ENCODE assay signal across 8 mouse cellular contexts in the genomic region with DNA sequence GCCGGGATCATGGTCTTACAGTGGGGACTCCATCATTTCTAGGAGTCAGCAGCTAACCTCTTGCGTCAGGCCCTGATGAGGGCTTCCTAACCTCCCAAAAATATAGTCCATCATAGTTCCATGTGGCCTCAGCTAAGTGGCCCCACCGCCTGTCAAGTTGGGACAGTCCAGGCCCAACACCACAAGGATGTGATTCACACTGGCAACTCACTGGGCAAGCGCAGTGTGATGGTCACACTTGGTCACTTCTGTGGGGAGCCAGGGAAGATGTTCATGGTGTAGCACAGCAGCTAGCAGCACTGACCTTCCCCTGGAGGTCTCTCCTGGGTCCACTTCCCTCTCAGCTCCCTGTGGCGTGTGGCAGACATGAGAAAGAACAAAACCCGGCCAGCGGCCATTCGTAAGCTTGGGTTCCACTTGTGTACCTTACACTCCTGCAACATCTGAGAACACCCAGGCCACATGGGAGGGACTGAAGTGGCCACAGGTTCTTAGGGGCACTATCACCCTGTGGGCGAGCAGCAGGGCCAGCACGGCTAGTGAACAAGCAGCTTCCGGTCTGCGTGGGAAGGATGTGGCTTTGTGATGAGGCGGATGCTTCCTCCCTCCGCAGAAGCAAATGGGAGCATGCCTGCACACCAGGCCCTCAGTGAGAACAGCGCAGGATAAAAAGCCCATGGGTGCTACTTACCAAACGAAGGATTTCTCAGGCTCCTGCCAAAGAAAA. TPM values are rescaled to one million over a fixed set of nuclear protein-coding genes. Genes with fewer than 3 reads are reported as not detected.
DNase-seq lines count a peak whose midpoint lies in the region; ATAC-seq and TF ChIP-seq lines count a peak whose summit lies in the region.

No protein-coding gene starts in this region.

- no peaks in the 10 kb centered on the region for H3K27me3 ChIP-seq in liver, embryonic 13.5 days

- no peak overlapping the region for H3K9ac ChIP-seq in liver, embryonic 13.5 days

- no peak for TF ChIP-seq CTCF in lung, adult 2 months (IDR thresholded peaks at IDR 0.05; ENCODE audit: insufficient read depth, low read length)

- DNase-seq in adrenal gland, adult 2 months, result peak; percentile 28
- no peak for DNase-seq in adrenal gland, postnatal 4 days (ENCODE audit: low spot score in 2 of 2)
- DNase-seq in lung, adult 2 months, result peak; percentile 23
- no peak for DNase-seq in lung, postnatal 25 days (ENCODE audit: low spot score)
- DNase-seq in liver, embryonic 13.5 days, result no peak
- DNase-seq in thymus, adult 18-20 months, result peak; percentile 48 to 69
- no peak for DNase-seq in yolk sac, embryonic 10.5 days (ENCODE audit: low spot score)
- no peak for DNase-seq in left cerebral cortex, postnatal 14 days (ENCODE audit: low spot score in 2 of 2)

- intact Hi-C loops in left cerebral cortex, postnatal 14 days (cut with DNase I), result loop anchor here (1.0 to 5.0 kb wide), 2 partner anchors 91 to 133 kb away; a partner anchor contains a TSS

- no peak overlapping the region for H3K4me3 ChIP-seq in lung, adult 2 months (replicated peaks; ENCODE audit: extremely low read depth, low read depth, low read length)
- H3K4me3 ChIP-seq in liver, embryonic 13.5 days (replicated peaks), result no peak overlapping the region

- ATAC-seq in liver, embryonic 13.5 days (ENCODE audit: low read depth), result peak; percentile 8; the same call in 1 of the 2 replicates

- no peak for TF ChIP-seq POLR2A in lung, adult 2 months (IDR thresholded peaks at IDR 0.05; ENCODE audit: borderline replicate concordance, extremely low read depth, low read depth, low read length)

- peaks cover 36% of the 10 kb centered on the region for H3K36me3 ChIP-seq in liver, embryonic 13.5 days

- WGBS in lung, adult 2 months, result 72% methylated on average over 16 of the region's 16 CpGs
- 54% methylated on average over 16 of the region's 16 CpGs for WGBS in liver, embryonic 13.5 days (ENCODE audit: insufficient replicate concordance)

- H3K27ac ChIP-seq in liver, embryonic 13.5 days, result peak overlapping the region; percentile 39; the same call in 1 of the 2 replicates

- no peaks in the 10 kb centered on the region for H3K9me3 ChIP-seq in liver, embryonic 13.5 days (replicated peaks)

- peaks cover 5% of the 10 kb centered on the region; the same call in 1 of the 2 replicates for H3K4me1 ChIP-seq in lung, adult 2 months (ENCODE audit: control insufficient read depth, insufficient read depth, low read length)
- H3K4me1 ChIP-seq in liver, embryonic 13.5 days (replicated peaks), result peaks cover 12% of the 10 kb centered on the region

- no peak overlapping the region for H3K4me2 ChIP-seq in liver, embryonic 13.5 days

RNA-seq across cellular contexts. Expression of a gene that starts 9.1 kb away (rescaled TPM):
- total RNA-seq in adrenal gland, adult 2 months (2021), result 100 to 1,000 TPM; 266 to 267 TPM
- polyA plus RNA-seq in adrenal gland, adult 2 months (2012; rRNA removed), result 741 and 784 TPM in 2 replicates
- total RNA-seq in adrenal gland, postnatal 4 days (2021), result 100 to 1,000 TPM; 150 to 164 TPM
- 105 and 113 TPM in 2 replicates for polyA plus RNA-seq in lung, adult 2 months (2012; rRNA removed)
- 17.5 and 18.6 TPM in 2 replicates for polyA plus RNA-seq in liver, embryonic 13.5 days (2015; fragmentation: Nextera tagmentation; extraction: Ambion mirVana)
- total RNA-seq in left cerebral cortex, postnatal 14 days (2021), result 100 to 1,000 TPM; 109 to 115 TPM

RNA-seq across cellular contexts. Expression of a gene that starts 24.4 kb away (rescaled TPM):
- 10 to 100 TPM; 14.0 to 17.4 TPM for total RNA-seq in adrenal gland, adult 2 months (2021)
- 7.6 and 10.7 TPM in 2 replicates for polyA plus RNA-seq in adrenal gland, adult 2 months (2012; rRNA removed)
- total RNA-seq in adrenal gland, postnatal 4 days (2021), result 10 to 100 TPM; 17.8 to 18.5 TPM
- polyA plus RNA-seq in lung, adult 2 months (2012; rRNA removed), result 6.7 and 8.7 TPM in 2 replicates
- 16.6 and 18.9 TPM in 2 replicates for polyA plus RNA-seq in liver, embryonic 13.5 days (2015; fragmentation: Nextera tagmentation; extraction: Ambion mirVana)
- total RNA-seq in left cerebral cortex, postnatal 14 days (2021), result 10 to 100 TPM; 16.4 to 17.3 TPM

Comparison
In these comparisons a context has a peak if more than half of its experiments do, and no peak if none do; other contexts are left out.
1. DNase-seq: peak in adrenal gland, adult 2 months (single experiment), lung, adult 2 months (single experiment) and thymus, adult 18-20 months (2 of 2); none in adrenal gland, postnatal 4 days (0 of 2), lung, postnatal 25 days (single experiment), liver, embryonic 13.5 days (single experiment), yolk sac, embryonic 10.5 days (single experiment) and left cerebral cortex, postnatal 14 days (0 of 2).